Mouse (Mus musculus) right cerebral cortex, postnatal 36 days (tissue): ENCODE measurements around the gene Smg7.

ENCODE experiments used
- DNase-seq, 2 experiments: peaks; one replicate each; pipeline ENCODE4 v3.0.0; 2022; ENCODE audit warnings: low spot score in 2 of 2, mixed read lengths in 1 of 2

Gene Smg7

DNA sequence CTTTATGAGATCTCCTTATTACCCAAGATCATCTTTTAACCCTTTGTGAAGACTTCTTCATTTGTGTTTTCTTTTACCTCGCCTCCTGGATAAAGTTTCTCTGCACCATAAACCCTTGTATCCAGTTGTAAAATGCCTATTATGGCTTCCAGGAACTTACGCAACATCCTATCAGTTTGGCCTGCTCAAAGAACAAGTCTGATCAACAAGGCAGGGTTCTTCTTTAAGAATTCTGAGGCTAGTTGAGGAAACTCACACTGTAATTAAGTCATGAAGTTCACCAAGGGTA is 94.1 kb downstream of the Smg7 start:
- DNase-seq = no peak

DNA sequence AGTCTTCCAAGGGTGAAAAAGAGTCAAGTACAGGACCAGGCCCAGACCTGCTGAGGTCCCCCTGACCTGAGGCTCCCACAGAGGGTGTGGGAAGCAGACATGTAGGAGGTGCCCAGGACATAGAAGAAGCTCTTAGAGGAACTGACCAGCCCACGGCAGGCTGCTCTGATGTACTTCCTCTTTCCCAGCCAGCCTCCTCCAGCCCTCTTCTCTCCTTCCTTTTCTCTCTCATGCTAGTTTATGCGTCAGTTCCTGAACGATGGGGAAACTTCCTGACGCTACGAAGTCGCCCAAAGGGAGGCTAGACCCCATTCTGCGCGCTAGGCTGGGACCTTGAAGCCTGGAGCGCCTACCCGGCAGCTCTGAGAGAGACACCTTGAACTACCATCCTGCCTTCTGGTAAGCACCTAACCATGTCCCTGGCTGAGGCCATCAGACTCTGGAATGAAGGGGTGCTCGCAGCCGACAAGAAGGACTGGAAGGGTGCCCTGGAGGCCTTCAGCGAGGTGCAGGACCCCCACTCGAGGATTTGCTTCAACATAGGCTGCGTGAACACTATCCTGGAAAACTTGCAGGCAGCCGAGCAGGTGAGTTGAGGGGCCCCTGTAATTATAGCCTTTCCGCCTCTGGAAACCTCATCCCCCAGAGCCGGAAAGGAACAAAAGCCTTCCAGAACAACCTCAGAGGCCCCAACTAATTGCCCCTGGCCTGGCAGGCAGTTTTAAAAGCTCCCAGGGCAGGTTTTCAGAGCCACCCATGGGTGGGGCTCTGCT is 94.6 kb downstream of the Smg7 start:
- DNase-seq = no peak

DNA sequence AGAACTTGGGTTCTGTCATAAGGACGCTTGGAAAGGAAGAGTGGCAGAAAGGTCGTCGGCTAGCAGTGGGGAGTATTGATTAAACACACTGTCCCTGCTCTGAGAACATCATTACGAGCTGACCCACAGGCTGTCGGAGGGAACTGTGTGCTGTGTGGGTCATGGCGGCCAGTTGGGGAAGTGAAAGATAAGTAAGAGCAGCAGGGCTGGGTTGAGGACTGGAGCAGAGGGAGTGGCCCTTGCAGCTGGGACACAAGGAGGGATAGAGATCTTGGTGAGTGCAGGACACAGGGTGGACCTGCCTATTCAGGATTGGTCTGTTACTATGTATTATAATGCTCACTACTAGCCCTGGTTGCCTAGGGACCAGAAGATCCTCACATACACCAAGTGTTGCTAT is 97.5 kb downstream of the Smg7 start:
- DNase-seq = no peak

DNA sequence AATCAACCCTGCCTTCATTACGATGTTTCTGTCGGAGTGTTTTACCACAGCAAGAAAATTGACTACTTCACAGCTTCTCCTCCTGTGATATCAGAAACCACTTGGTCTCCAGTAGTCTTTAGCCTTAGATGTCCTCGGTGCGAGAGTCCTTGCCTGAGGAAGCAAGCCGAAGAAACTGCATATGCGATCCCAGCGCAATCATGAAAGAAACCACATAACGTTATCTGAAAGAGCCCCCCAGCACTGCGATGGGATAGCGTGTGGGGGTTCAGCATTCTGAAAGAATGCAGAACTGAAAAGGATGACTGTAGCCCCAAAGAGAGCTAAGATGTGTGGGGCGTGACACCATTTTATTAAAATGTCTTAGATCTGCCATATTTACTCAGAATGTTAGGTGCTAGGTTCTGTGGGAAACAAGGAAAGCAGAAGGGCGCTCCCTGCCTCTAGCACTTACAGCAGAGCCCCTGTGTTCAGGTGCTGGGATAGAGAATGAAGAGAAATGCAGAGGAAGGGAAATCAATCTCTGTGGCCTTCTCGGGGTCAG is 101.7 kb downstream of the Smg7 start:
- no peak for DNase-seq

DNA sequence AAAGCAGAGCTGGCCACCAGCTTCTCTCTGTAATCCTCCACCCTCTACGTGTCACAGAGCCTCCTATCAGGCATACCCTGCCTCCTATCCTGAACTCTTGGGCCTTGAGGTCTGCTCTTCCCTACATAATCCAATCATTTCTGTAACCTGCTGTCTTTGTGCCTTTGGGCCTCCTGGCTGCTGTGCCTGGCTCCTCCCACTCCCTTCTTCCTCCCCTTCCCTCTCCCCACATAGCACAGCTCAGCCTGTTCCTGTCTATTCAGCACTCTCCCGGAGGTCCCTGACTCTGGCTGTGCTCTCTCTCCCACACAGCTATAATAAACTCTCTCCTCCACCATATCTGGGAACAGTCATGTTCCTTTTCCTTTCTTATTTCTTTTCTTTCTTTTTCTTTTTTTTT is 102.5 kb downstream of the Smg7 start, which contains the start of gene Ncf2:
TSS of gene Ncf2 (plus strand) at position 298 of the 400 bp plus-strand sequence.
- DNase-seq = no peak

DNA sequence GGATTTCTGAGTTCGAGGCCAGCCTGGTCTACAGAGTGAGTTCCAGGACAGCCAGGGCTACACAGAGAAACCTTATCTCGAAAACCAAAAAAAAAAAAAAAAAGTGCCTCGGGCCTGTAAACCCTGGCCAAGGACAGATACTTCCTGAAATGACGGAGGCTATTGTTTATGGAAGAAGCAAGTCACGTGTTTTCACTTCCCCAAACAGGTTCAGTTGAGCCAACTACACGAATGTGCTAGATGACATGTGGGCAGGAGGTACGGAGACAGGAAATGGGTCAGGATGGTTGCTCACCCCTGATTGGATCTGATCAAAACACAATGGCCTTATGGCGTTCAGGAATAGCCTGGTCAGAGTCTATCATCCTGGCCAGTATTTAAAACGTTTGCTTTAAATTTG is 104.3 kb downstream of the Smg7 start:
- no peak for DNase-seq

DNA sequence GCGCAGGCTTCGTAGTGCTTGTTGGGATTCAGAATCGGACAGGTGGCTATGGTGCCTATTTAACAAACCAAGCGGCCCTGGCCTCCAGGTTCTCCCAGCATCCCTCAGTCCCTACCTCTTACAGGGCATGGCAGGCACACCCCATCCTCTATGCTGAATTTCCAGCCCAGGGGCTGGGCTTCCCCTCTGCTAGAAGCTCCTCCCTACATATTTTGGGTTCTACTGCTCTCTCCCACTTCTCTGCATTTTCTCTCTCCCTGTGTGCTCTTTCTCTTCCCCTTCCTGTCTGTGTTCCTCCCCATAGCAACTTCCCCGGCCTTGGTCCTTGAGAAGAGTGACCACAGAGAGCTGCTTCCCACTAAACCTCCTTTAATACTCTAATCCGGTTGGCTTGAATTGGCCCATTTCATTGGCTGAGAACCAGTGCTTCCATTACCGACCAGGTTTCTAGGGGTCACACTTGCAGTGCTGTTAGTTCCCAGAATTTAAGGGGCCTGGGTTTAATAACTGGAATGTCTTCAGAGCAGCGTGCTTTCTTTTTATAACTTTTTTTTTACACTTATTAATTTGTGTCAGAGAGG is 105.7 kb downstream of the Smg7 start:
- DNase-seq = no peak

DNA sequence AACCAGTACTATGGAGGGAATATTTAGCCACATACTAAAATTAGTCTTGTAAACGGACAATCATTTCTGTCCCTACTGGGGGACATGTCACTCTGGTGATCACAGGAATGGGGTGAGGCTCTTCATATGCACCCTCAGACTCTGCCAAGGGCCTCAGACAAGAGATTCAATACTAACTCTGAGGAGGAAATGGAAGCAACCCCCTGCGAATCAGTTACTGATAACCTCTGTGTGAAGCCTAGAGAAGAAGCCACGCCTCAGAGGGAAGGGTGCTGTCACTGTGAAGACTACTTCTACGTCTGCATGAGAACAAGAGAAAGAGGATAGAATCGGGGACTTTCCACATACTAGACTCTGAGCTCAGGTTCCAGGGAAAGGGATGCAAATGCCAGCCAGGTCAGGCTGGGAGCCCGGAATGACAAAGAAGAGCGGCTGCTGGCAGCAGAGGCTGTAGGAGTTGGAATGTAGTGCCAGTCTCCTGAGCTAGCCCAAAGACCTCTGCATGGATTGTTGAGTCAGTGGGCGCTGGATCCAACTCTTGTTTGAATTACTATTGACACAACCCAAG is 106.7 kb downstream of the Smg7 start:
- DNase-seq = no peak

DNA sequence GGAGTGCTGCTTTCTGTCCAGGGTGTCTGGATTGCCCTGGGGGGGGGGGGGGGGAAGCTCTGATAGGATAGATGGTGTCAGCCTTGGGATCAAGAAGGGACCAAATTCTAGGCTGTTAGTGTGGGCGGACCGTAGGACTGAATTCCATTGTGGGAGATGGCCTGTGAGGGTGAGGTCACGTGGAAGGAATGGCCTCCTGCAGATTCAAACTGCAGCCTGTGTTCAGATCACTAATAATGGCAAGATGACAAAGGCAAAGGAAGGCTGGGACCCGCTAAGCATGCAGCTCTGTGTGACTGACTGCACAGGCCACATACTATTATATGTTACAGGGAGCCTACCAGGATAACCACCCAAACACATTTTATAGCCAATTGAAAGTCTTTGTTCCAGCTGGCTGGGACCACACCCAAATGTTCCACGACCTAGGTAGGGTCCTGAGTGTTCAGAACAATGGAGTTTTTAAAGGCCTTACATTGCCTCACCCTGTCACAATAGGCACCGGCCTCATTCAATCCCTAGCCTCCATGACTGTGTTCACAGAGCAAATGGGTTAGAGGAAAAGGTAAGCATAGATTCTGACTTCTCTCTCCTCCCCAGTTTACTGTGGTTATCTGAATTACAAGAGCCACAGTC is 108.8 kb downstream of the Smg7 start:
- DNase-seq = no peak

DNA sequence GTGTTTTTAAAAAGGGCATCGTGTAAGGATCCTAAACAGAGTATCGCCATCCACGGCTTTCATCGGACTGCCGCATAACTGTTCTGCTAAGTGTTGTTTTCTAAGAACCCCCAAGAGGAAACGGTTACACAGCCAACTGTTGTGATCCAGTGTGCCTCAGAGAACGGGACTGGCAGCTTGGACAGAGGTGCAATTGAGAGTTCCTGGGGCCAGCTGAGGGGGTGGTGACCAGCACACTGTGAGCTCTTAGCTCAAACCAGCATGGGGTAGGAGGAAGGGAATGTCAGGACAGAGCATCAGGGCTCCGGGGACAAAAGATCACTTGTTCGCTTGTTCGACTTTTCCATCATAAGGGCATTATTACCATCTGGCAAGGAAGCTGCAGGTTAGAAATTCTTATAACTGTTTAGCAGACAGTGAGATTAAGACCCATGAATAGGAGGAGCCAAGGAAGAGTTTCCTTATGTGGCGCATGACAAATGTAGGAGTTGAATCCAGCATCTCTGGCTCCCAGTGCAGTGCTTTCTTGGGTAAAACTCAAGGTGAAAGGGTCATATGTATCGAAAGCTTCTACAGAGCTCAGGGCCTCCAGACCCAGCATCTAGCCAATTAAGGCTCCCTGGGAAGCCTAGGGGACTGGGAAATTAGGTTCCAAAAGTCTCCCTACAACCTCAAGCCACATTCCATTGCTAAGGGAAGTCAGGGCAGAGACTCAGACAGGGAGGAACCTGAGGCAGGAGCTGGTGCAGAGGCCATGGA is 109.5 kb downstream of the Smg7 start:
- DNase-seq = peak in 1 of 2 experiments; percentile 16

DNA sequence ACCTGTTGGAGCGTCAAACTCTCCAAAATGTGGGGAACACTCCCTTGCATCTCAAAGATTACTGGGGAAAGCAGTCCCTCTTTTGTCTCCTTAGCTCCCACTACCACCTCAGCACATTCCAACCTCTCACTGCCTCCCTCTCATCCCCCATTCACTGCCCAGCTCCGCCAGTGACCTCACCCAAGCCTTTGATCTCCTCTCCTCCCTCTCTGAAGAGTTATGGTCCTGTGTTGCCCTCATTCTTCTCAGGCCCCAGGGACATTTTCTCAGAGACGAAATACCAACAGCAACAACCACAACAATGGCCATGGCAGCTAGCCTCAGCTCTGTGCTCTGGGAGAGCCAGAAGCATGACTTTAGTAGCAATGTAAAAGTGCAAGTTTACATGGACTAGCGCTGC is 111.2 kb downstream of the Smg7 start:
- DNase-seq = no peak

DNA sequence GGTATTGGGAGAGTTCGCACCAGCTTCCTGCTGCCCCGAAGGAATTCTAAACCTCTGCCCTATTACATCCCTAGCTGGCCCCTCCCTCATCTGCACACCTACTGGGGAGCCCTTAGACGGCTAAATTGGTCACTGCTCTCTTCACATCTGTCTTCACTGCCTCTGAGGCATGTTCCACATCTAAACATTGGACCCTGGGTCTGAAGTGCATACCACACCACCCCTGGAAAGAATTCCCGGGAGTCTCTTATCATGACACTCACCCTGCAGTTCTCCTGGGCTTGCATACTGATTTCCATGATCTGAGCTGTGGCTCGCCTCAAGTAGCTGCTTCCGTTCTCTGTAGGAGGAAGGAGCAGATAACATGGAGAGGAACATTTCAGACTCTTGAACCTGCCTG is 111.6 kb downstream of the Smg7 start:
- no peak for DNase-seq

DNA sequence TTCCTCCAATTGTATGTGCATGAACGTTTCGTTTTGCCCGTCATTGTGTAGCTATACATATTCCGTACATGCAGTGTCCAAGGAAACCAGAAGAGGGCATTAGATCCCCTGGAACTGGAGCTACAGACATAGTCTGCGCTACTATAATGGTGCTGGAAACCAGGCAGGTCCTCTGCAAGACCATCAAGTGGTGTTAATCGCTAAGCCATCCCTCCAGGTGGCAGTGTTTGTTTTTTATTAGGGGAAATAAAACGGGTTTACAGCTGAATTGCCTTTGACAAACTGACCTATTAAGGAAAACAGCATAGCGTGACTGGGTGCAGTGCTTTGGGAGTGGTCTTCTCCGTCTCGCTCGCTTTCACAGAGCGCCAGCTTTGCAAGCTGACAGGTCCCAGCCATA is 112.2 kb downstream of the Smg7 start:
- DNase-seq = no peak

DNA sequence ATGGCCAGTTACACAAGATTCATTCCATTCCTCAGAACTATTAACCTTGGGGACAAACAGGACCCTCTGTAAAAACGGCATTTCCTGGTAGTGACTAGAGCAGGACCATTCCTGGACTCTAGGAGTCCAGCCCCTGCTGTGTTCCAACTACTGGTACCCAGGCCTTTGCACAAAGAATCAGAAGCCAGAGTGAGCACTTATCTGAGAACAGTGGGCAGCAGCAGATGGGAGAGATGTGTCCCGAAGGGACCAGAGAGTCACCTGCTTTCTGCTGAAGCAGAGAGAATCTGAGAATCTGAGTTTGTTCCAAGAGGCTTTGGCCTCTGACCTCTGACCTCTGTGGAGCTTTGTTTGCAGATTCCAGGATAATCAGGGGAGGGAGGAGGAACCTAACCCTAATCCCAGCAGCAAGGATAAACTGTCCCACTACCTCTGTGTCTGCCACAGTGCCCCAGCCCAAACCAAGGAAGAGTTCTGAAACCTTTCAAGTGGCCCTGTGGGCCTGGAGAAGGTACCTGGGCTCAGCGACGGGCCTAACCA is 114.3 kb downstream of the Smg7 start:
- no peak for DNase-seq
